Mouse (Mus musculus) kidney, embryonic 14.5 days (tissue): Measurements from ENCODE around the gene Tpp2. TPM values are rescaled to one million over a fixed set of nuclear protein-coding genes. Genes with fewer than 3 reads are reported as not detected.
"Not testable (repeated sequence)": the region's sequence is repeated elsewhere in the genome, so short reads cannot be mapped to it uniquely, and the experiment has no call there.

Experiments
- ATAC-seq: fragments of 200-750 bp; cut with Nextera tagmentation; 2 replicates; pipeline ENCODE4 v1.8.0; 2017; ENCODE audit warnings: moderate number of reproducible peaks, mild to moderate bottlenecking, moderate TSS enrichment, moderate library complexity; ENCODE audit not compliant: low FRiP score, low TSS enrichment
- H3K27ac ChIP-seq: fragments of 300-500 bp; sonication (generic); 2 replicates; pipeline ENCODE4 v1.5.1; 2014; ENCODE audit warnings: low read depth, mild to moderate bottlenecking, low read length, moderate library complexity, mixed read lengths
- H3K27me3 ChIP-seq: fragments of 300-500 bp; sonication (generic); 2 replicates; pipeline ENCODE4 v1.6.1; 2014; ENCODE audit warnings: mild to moderate bottlenecking, low read length; ENCODE audit not compliant: control insufficient read depth, insufficient read depth
- H3K36me3 ChIP-seq: fragments of 300-500 bp; sonication (generic); 2 replicates; pipeline ENCODE4 v1.6.1; 2014; ENCODE audit warnings: low read length, mixed read lengths; ENCODE audit not compliant: control insufficient read depth, insufficient read depth
- H3K4me1 ChIP-seq: fragments of 300-500 bp; sonication (generic); 2 replicates; pipeline ENCODE4 v1.6.1; 2014; ENCODE audit warnings: low read length, mixed read lengths; ENCODE audit not compliant: control insufficient read depth, insufficient read depth
- H3K4me2 ChIP-seq: fragments of 300-500 bp; sonication (generic); replicated peaks from 2 replicates; pipeline ENCODE4 v1.6.1; 2014; ENCODE audit warnings: low read depth, mild to moderate bottlenecking, low read length
- H3K4me3 ChIP-seq: fragments of 300-500 bp; sonication (generic); 2 replicates; pipeline ENCODE4 v1.5.1; 2014; ENCODE audit warnings: mild to moderate bottlenecking, low read length
- H3K9ac ChIP-seq: fragments of 300-500 bp; sonication (generic); 2 replicates; pipeline ENCODE4 v1.6.1; 2014; ENCODE audit warnings: low read depth, mild to moderate bottlenecking, low read length, moderate library complexity
- H3K9me3 ChIP-seq: fragments of 300-500 bp; sonication (generic); 2 replicates; pipeline ENCODE4 v1.6.1; 2016; ENCODE audit warnings: low read length; ENCODE audit not compliant: control insufficient read depth
- WGBS: fragments of 180-500 bp; shearing (Covaris S2); extraction: QIAGEN DNeasy Blood & Tissue Kit; methylation state at CpG from one replicate; pipeline ENCODE4 v1.1.7; 2014; 5-methylcytosine and 5-hydroxymethylcytosine counted together
- polyA plus RNA-seq: library from polyadenylated mRNA; unstranded; fragments of >200 nt; fragmentation: Nextera tagmentation; extraction: Ambion mirVana; gene quantifications from 2 replicates; pipeline ENCODE4 v1.2.1, GENCODE M21; 2014

Tpp2 gene
- polyA plus RNA-seq: 41.2 and 63.0 TPM in 2 replicates

DNA sequence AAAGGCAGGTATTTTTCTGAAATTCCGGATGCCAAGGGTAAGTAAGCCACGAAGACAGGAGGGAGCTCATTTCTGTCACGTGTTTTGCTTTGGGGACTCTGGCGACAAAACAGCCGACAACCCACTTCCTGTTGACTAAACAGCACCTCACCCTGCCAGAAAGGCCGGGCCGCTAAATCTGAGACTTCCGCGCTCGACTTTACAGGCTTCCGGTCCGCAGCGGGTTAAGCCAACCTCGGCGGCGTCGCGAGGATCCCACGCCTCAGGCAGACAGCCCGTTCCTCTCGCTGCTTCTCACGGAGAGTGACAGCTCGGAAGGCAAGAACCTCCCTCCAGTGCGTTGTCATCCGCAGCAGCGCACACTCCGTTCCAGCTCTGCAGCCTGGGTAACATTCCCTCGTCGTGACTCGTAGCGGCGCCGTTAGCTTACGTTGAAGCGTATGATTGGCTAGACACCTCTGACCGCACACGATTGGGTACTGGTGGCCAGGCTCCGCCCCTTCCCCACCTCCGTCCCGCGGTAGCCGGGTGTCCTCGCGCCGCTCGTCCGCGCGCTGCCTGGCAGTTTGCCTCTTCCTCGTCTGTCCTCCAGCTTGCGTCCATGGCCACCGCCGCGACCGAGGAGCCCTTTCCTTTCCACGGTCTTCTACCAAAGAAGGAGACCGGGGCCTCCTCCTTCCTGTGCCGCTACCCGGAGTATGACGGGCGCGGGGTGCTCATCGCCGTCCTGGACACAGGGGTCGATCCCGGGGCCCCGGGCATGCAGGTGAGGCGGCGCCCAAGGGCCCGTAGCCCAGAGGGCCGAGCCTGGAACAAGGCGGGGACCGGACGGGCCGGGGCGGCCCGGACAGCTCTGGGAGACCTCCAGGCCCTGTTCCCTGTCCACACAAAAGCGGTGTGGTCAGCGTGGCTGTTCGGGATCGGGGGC, at the start of gene Tpp2:
TSS of gene Tpp2 (plus strand) at position 160 of the 928 bp plus-strand sequence.
- no peaks in the 10 kb centered on the region for H3K36me3 ChIP-seq
- peak within 1 kb of the TSS; percentile 95 for H3K27ac ChIP-seq
- WGBS: under 1% methylated on average over 78 of the region's 81 CpGs
- H3K4me3 ChIP-seq: peak within 1 kb of the TSS; percentile 99
- no peaks in the 10 kb centered on the region for H3K9me3 ChIP-seq
- H3K4me2 ChIP-seq: peak within 1 kb of the TSS; percentile 61
- H3K9ac ChIP-seq: peak within 1 kb of the TSS; percentile 97
- peak; percentile 100 for ATAC-seq
- H3K4me1 ChIP-seq: peaks cover 9% of the 10 kb centered on the region; the same call in 1 of the 2 replicates
- no peaks in the 10 kb centered on the region for H3K27me3 ChIP-seq

DNA sequence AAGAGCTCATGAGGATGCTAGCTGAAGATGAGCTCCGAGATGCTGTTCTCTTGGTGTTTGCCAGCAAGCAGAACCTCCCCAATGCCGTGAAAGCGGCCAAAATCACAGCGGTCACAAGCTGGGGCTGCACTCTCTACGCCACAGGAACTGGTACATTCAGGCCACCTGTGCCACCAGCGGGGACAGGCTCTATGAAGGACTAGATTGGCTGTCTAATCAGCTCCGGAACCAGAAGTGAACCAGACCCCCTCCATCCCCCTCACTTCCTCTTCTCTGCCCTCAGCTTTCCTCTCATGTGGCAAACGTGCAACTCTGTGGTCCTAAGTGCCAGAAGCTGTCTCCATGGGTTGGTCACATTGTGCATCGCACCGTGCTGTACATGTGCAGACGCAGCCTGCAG, 45.1 kb upstream of the Tpp2 start:
- ATAC-seq, H3K4me2 ChIP-seq, H3K4me1 ChIP-seq, H3K36me3 ChIP-seq, H3K27me3 ChIP-seq, H3K9ac ChIP-seq, H3K4me3 ChIP-seq, H3K9me3 ChIP-seq, H3K27ac ChIP-seq: not testable (repeated sequence)
- WGBS: 85% methylated on average over 11 of the region's 11 CpGs

DNA sequence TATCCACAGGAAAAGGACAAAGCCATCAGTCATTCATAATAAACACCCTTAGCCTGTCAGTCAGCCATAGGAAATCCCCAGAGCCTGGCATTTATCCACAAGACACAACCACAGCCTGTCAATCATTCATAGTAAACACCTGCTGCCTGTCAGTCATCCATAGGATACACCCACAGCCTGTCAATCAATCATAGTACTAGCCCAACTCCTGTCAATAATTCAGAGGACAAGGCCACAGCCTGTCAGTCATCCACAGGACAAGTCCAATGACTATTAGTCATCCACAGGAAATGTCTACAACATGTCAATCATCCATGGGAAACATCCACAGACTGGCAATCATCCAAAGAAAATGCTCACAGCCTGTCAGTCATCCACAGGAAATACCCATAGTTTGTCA, 37.7 kb upstream of the Tpp2 start:
- no peaks in the 10 kb centered on the region for H3K4me1 ChIP-seq
- H3K9me3 ChIP-seq: no peaks in the 10 kb centered on the region
- no peaks in the 10 kb centered on the region for H3K36me3 ChIP-seq
- H3K4me2 ChIP-seq: no peak overlapping the region
- no peak for ATAC-seq
- no peak overlapping the region for H3K4me3 ChIP-seq
- no peak overlapping the region for H3K9ac ChIP-seq
- no peaks in the 10 kb centered on the region for H3K27me3 ChIP-seq
- H3K27ac ChIP-seq: no peak overlapping the region

DNA sequence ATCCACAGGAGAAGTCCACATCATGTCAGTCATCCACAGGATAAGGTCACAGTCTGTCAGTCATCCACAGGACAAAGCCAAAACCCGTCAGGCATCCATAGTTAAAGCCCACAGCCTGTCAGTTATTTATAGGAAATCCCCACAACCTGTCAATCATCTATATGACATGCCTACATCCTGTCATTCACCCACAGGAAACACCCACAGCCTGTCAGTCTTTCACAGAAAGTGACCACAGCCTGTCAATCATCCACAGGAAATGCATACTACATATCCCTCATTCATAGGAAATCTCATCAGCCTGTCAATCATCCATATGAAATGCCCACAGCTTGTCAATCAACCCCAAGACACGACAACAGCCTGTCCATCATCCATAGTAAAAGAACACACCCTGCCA, 36.3 kb upstream of the Tpp2 start:
- no peak overlapping the region for H3K9ac ChIP-seq
- H3K27me3 ChIP-seq: no peaks in the 10 kb centered on the region
- H3K4me1 ChIP-seq: no peaks in the 10 kb centered on the region
- WGBS: 75% methylated on average over 2 of the region's 2 CpGs
- no peak overlapping the region for H3K4me2 ChIP-seq
- no peak for ATAC-seq
- H3K27ac ChIP-seq: no peak overlapping the region
- H3K4me3 ChIP-seq: no peak overlapping the region
- no peaks in the 10 kb centered on the region for H3K36me3 ChIP-seq
- H3K9me3 ChIP-seq: no peaks in the 10 kb centered on the region

DNA sequence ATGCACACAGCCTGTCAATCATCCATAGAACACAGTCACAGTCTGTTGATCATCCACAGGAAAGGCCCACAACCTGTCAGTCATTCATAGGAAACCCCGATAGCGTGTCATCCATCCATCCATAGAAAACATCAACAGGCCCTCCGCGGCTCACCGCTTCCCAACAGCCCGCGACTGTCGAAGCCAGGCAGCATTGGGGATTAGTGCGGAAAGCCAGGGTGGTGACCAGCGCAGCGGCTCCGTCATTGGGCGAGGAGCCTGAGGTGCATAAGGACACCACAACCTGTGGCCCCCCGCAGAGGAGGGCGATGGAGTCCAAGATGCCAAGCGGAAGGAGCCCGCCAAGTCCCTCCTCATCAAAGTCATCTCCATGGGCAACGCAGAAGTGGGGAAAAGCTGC, 35.5 kb upstream of the Tpp2 start:
- Histone ChIP-seq H3K4me3 (no peak overlapping the region), H3K4me1 (no peaks in the 10 kb centered on the region), H3K27ac (no peak overlapping the region), H3K36me3 (no peaks in the 10 kb centered on the region), H3K9ac (no peak overlapping the region), H3K9me3 (no peaks in the 10 kb centered on the region), H3K4me2 (no peak overlapping the region), H3K27me3 (no peaks in the 10 kb centered on the region)
- peak; percentile 63 for ATAC-seq
- 56% methylated on average over 18 of the region's 18 CpGs for whole genome bisulfite sequencing

DNA sequence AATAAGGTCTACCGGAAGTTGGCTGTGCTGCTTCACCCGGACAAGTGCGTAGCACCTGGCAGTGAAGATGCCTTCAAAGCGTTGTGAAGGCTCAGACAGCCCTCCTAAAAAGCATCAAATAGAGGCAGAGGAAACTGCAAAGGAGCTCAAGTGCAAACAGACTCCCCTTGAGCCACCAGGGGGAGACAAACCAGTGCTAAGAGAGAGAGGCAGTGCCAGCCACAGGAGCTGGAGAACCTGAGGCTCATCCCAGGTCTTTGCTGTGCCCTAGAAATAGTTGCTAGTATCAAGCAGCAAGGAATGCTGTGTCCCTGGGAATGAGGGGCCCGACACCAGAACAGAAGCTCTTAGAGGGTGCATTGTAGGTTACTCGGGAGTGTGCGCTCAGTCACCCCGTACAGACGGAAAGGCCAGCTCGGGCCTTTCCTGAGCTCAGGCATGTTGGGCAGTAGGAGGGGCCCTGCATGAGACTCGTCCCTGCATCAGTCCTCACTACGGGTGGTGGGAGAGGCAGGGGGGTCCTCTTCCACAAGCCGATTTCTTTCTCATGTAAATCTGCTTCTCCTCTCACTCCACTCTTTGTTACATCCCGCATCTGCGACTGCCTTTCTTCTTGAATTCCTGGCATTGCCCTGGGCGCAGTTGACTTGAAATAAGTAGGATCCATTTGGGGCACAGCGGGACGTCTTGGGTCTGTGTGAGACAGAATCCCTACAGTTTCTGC, 34.3 kb upstream of the Tpp2 start:
- peak; percentile 71 for ATAC-seq
- no peak overlapping the region for H3K27ac ChIP-seq
- H3K9me3 ChIP-seq: no peaks in the 10 kb centered on the region
- 19% methylated on average over 18 of the region's 18 CpGs for WGBS
- H3K4me2 ChIP-seq: peak overlapping the region; percentile 42
- no peak overlapping the region for H3K9ac ChIP-seq
- no peaks in the 10 kb centered on the region for H3K4me1 ChIP-seq
- H3K4me3 ChIP-seq: peak overlapping the region; percentile 22; the same call in 1 of the 2 replicates
- no peaks in the 10 kb centered on the region for H3K27me3 ChIP-seq
- no peaks in the 10 kb centered on the region for H3K36me3 ChIP-seq

DNA sequence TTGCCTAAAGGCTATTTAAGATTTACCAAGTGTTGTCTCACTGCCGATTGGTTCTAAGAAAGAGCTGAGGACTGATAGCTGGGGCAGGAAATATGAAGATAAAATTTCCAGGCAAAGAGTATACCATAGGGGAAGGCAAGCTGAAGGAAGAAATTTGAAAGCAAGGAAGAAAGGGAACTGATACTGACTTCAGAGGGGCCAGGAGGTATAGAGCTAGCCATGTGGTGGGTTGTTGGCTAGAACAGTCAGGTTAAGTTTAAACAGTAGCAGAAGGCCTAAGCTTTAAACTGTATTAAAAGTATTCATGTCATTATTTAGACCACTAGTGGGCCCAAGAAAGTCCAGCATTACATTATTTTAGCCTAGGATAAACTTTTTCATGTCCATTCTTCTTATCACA, 31.0 kb upstream of the Tpp2 start:
- no peaks in the 10 kb centered on the region for H3K4me1 ChIP-seq
- H3K9ac ChIP-seq: no peak overlapping the region
- H3K36me3 ChIP-seq: no peaks in the 10 kb centered on the region
- no peak overlapping the region for H3K4me3 ChIP-seq
- no peak for ATAC-seq
- WGBS: 86% methylated on average over 1 of the region's 1 CpGs
- H3K4me2 ChIP-seq: no peak overlapping the region
- H3K27ac ChIP-seq: no peak overlapping the region
- no peaks in the 10 kb centered on the region for H3K27me3 ChIP-seq
- no peaks in the 10 kb centered on the region for H3K9me3 ChIP-seq

DNA sequence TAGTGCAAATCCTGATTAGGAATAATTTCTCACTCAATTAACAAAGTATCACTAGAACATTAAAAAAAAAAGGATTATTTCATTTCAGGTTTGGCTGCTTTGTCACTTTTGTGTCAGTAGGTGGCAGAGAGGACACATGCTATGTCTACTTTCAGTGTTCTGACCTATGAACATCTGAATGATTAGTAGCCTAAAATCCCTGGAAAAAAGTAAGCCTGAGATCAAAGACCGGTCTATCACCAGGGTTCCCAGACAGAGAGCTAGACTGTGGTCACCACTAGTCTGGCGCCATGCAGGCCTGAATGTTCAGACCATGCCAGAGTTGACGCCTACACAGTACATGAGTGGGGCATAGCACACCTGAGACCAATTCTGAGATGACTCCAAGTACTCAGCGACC, 30.6 kb upstream of the Tpp2 start:
- WGBS: 74% methylated on average over 4 of the region's 4 CpGs
- no peak overlapping the region for H3K27ac ChIP-seq
- H3K27me3 ChIP-seq: no peaks in the 10 kb centered on the region
- no peak overlapping the region for H3K4me2 ChIP-seq
- no peak overlapping the region for H3K4me3 ChIP-seq
- no peaks in the 10 kb centered on the region for H3K9me3 ChIP-seq
- H3K9ac ChIP-seq: no peak overlapping the region
- no peaks in the 10 kb centered on the region for H3K36me3 ChIP-seq
- ATAC-seq: peak; percentile 65; the same call in 1 of the 2 replicates
- H3K4me1 ChIP-seq: no peaks in the 10 kb centered on the region

DNA sequence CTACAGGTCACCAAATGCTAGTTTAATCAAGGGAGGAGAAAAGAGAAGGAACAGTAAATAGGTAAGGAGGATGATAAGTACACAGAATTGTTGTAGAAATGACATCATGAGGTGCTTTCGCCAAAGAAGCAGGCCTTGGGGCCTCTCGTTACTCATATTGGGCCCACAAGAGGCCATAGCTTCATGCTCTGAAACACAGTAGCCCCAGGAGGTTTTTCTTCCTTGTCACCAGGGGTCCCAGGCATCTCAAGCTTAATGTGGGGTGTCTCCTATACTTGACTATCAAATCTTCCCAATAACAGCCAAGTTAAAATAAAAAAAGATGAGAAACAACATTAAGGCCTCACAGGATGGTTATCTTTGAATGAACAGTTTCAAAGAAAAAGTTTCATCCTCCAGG, 18.0 kb upstream of the Tpp2 start:
- 68% methylated on average over 2 of the region's 2 CpGs for whole genome bisulfite sequencing
- H3K27me3 ChIP-seq: no peaks in the 10 kb centered on the region
- no peaks in the 10 kb centered on the region for H3K9me3 ChIP-seq

More for the DNA sequence above, 18.0 kb upstream of the Tpp2 start:
- Histone ChIP-seq H3K9ac (no peak overlapping the region), H3K36me3 (no peaks in the 10 kb centered on the region), H3K4me2 (no peak overlapping the region), H3K4me1 (no peaks in the 10 kb centered on the region), H3K27ac (no peak overlapping the region), H3K4me3 (no peak overlapping the region)
- no peak for ATAC-seq
